Mouse (Mus musculus) embryonic facial prominence, embryonic 15.5 days (tissue): ENCODE results near the gene Rac1. TPM values are rescaled to one million over a fixed set of nuclear protein-coding genes. Genes with fewer than 3 reads are reported as not detected.
A peak's percentile ranks its signal among the peaks of the same experiment; 100 is the strongest.

Experiments used
- ATAC-seq: fragments of 200-750 bp; cut with Nextera tagmentation; 2 replicates; pipeline ENCODE4 v1.8.0; 2017; ENCODE audit warnings: low read depth, moderate TSS enrichment; ENCODE audit not compliant: insufficient number of reproducible peaks, low FRiP score, low TSS enrichment
- H3K27ac ChIP-seq: fragments of 300-500 bp; sonication (generic); replicated peaks from 2 replicates; pipeline ENCODE4 v1.5.1; 2015; ENCODE audit warnings: mild to moderate bottlenecking, inconsistent platforms
- H3K27me3 ChIP-seq: fragments of 300-500 bp; sonication (generic); 2 replicates; pipeline ENCODE4 v1.6.1; 2015; ENCODE audit warnings: inconsistent platforms
- H3K36me3 ChIP-seq: fragments of 300-500 bp; sonication (generic); 2 replicates; pipeline ENCODE4 v1.6.1; 2015; ENCODE audit warnings: mild to moderate bottlenecking, inconsistent platforms
- H3K4me1 ChIP-seq: fragments of 300-500 bp; sonication (generic); 2 replicates; pipeline ENCODE4 v1.6.1; 2015; ENCODE audit warnings: inconsistent platforms
- H3K4me2 ChIP-seq: fragments of 300-500 bp; sonication (generic); replicated peaks from 2 replicates; pipeline ENCODE4 v1.6.1; 2015; ENCODE audit warnings: mild to moderate bottlenecking, inconsistent platforms
- H3K4me3 ChIP-seq: fragments of 300-500 bp; sonication (generic); replicated peaks from 2 replicates; pipeline ENCODE4 v1.5.1; 2015; ENCODE audit warnings: mild to moderate bottlenecking, inconsistent platforms
- H3K9ac ChIP-seq: fragments of 300-500 bp; sonication (generic); 2 replicates; pipeline ENCODE4 v1.6.1; 2015; ENCODE audit warnings: inconsistent platforms
- H3K9me3 ChIP-seq: fragments of 300-500 bp; sonication (generic); replicated peaks from 2 replicates; pipeline ENCODE4 v1.6.1; 2016; ENCODE audit warnings: inconsistent platforms
- WGBS: fragments of 180-500 bp; shearing (Covaris S2); methylation state at CpG from one replicate; pipeline ENCODE4 v1.1.7; 2015; 5-methylcytosine and 5-hydroxymethylcytosine counted together
- polyA plus RNA-seq: library from polyadenylated mRNA; unstranded; fragments of >200 nt; fragmentation: Nextera tagmentation; extraction: Ambion mirVana; gene quantifications from 2 replicates; pipeline ENCODE4 v1.2.1, GENCODE M21; 2015

The Rac1 gene
- polyA plus RNA-seq, 1 experiment from 2014 or later = 536 TPM

DNA sequence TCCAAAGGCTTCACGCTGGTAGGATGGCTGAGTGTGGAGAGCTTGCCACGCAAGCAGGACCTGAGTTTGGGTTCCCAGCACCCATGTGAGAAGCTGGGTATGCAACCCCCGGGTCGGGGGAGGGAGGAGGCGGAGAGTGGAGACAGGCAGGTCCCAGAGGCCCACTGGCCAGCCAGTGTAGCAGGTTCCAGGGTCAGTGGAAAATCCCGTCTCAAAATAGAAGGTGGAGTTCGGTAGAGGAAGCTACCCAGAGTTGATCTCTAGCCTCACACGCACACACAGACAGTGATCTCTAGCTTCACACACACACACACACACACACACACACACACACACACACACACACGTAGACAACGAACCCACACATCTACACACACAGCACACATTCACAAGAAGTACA is 34.7 kb downstream of the Rac1 start:
- no peaks in the 10 kb centered on the region for H3K9me3 ChIP-seq
- 86% methylated on average over 10 of the region's 10 CpGs for WGBS
- no peak overlapping the region for H3K4me3 ChIP-seq
- H3K4me2 ChIP-seq = no peak overlapping the region
- H3K27ac ChIP-seq = no peak overlapping the region
- no peak overlapping the region for H3K9ac ChIP-seq
- ATAC-seq = no peak
- peaks cover 13% of the 10 kb centered on the region; the same call in 1 of the 2 replicates for H3K36me3 ChIP-seq
- H3K4me1 ChIP-seq = no peaks in the 10 kb centered on the region
- H3K27me3 ChIP-seq = no peaks in the 10 kb centered on the region

DNA sequence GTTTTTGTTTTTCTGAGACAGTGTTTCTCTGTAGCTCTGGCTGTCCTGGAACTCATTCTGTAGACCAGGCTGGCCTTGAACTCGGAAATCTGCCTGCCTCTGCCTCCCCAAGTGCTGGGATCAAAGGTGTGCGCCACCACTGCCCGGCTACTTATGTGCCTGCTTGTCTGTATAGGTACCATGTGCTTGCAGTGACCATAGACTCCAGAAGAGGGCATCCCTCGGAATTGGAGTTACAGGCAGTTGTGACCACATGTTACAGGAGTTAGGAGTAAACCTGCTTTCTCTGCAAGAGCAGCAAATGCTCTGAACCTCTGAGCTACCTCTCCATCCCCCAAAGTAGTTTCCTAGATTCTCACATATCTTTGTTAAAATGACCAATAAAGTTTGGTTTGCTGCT is 36.1 kb downstream of the Rac1 start:
- no peak overlapping the region for H3K4me3 ChIP-seq
- H3K27ac ChIP-seq = no peak overlapping the region
- H3K36me3 ChIP-seq = peaks cover 21% of the 10 kb centered on the region; the same call in 1 of the 2 replicates
- H3K9me3 ChIP-seq = no peaks in the 10 kb centered on the region
- 80% methylated on average over 4 of the region's 4 CpGs for WGBS
- ATAC-seq = no peak
- H3K4me2 ChIP-seq = no peak overlapping the region
- H3K27me3 ChIP-seq = no peaks in the 10 kb centered on the region
- H3K9ac ChIP-seq = no peak overlapping the region
- H3K4me1 ChIP-seq = no peaks in the 10 kb centered on the region

DNA sequence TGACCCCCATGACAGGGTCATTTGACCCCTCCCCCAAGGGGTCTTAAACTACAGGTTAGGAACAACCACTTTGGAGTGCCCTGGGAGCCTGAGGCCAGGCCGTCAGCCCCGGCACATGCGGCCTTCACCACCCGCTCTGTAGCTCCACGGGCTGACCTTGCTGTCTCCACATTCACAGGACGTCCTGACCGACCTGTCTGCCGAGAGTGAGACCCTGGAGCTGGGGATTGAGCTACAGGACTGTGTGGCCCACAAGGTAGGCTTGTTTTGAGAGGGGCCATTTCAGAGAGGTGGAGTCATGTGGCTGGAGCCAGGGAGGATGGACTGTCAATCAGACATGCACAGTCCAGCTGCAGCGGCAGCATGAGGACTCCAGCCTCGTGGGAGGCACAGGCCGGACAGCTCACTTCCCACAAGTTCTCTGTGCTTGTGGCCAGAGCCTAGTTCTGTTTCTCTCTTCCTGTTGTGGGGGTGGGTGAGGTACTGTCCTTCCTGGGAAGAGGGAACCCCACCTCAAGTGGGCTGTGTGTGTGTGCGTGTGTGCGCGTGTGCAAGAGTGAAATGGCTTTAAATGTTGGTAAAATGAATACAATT is 38.0 kb downstream of the Rac1 start:
- Histone ChIP-seq H3K27me3 (no peaks in the 10 kb centered on the region), H3K27ac (no peak overlapping the region), H3K9me3 (no peaks in the 10 kb centered on the region), H3K4me1 (no peaks in the 10 kb centered on the region), H3K4me3 (no peak overlapping the region), H3K36me3 (peaks cover 26% of the 10 kb centered on the region; the same call in 1 of the 2 replicates), H3K4me2 (no peak overlapping the region), H3K9ac (no peak overlapping the region)
- WGBS = 85% methylated on average over 14 of the region's 14 CpGs
- no peak for ATAC-seq

DNA sequence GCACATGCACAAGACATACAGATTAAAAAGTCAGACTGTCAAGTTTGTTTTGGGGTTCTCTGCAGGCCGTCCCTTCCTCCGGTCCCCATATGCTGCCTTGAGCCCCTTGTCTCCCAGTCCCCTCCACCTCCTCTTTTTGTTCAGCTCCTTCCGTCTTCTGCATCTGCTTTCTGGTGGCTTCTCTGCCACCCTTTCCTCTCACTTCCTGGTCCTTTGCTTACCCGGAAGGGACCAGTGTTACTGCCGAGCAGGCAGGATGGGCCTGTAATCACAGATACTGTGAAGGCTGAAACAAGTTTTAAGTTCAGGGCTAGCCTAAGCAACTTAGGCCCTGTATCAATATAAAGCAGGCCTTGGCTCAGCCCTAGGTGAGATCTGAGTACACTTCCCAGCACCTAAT is 39.8 kb downstream of the Rac1 start:
- Histone ChIP-seq H3K27ac (no peak overlapping the region), H3K9ac (no peak overlapping the region), H3K9me3 (no peaks in the 10 kb centered on the region), H3K36me3 (peaks cover 24% of the 10 kb centered on the region; the same call in 1 of the 2 replicates), H3K4me1 (no peaks in the 10 kb centered on the region), H3K4me2 (no peak overlapping the region), H3K27me3 (no peaks in the 10 kb centered on the region), H3K4me3 (no peak overlapping the region)
- ATAC-seq = no peak
- WGBS = 88% methylated on average over 5 of the region's 5 CpGs

DNA sequence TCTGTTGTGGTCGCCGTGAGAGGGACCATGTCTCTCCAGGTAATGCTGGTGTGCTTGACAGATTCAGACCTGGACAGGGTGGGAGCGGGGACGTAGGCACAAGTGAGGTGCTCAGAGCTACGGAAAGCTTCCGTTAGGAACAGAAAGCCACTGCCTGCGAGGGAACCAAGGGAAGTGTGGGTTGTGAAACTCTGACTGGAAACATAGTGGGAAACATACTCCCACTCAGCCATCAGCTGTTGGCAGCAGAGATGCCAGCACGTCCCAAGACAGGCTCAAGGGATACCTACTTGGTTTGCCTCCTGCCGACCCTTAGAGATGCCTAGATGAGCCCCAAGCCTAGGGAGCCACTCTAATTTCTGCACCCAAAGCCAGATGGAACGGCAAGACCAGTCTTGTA is 40.6 kb downstream of the Rac1 start:
- 90% methylated on average over 10 of the region's 10 CpGs for WGBS
- H3K36me3 ChIP-seq = peaks cover 29% of the 10 kb centered on the region; the same call in 1 of the 2 replicates

DNA sequence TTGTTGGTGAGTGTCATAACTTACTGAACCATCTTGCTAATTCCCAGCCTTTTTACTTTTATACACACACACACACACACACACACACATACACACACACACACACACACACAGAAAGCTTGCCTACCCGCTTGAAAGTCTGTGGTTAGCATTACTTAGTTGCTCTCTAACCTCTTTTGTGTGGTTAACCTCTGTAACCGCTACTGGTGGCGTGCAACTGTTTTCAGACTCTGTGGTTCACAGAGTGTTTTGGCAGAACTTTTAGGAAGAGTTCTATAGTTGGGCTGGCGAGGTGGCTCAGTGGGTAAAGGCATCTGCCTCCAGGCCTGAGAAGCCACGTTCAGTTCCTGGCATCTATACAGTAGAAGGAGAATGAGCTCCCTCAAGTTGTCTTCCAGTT is 42.9 kb downstream of the Rac1 start:
- no peaks in the 10 kb centered on the region for H3K4me1 ChIP-seq
- WGBS = 60% methylated on average over 5 of the region's 5 CpGs
- H3K4me3 ChIP-seq = no peak overlapping the region
- H3K36me3 ChIP-seq = peaks cover 29% of the 10 kb centered on the region; the same call in 1 of the 2 replicates
- H3K9ac ChIP-seq = no peak overlapping the region
- no peak for ATAC-seq
- H3K27me3 ChIP-seq = no peaks in the 10 kb centered on the region
- no peak overlapping the region for H3K4me2 ChIP-seq
- H3K27ac ChIP-seq = no peak overlapping the region
- no peaks in the 10 kb centered on the region for H3K9me3 ChIP-seq

More for the DNA sequence above, 40.6 kb downstream of the Rac1 start:
- H3K4me1 ChIP-seq = no peaks in the 10 kb centered on the region
- no peak overlapping the region for H3K27ac ChIP-seq
- H3K4me3 ChIP-seq = no peak overlapping the region
- H3K9me3 ChIP-seq = no peaks in the 10 kb centered on the region
- no peak for ATAC-seq
- H3K9ac ChIP-seq = no peak overlapping the region
- no peaks in the 10 kb centered on the region for H3K27me3 ChIP-seq
- no peak overlapping the region for H3K4me2 ChIP-seq

DNA sequence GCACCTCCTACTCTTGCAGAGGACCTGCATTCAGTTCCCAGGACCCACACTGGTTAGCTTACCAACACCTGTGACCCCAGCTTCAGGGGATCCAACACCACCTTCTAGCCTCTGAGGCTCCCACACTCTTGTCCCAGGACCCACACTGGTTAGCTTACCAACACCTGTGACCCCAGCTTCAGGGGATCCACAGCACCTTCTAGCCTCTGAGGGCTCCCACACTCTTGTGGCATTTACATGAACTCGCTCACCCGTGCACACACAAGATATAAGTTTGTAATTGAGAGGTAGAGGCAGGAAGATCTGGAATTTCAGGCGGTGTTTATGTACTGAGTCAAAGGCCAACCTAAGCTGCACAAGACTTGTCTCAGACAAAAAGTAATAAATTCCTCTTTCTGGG is 49.9 kb downstream of the Rac1 start:
- Histone ChIP-seq H3K36me3 (peaks cover 35% of the 10 kb centered on the region), H3K4me1 (no peaks in the 10 kb centered on the region), H3K27ac (no peak overlapping the region), H3K4me2 (no peak overlapping the region), H3K9ac (no peak overlapping the region), H3K9me3 (no peaks in the 10 kb centered on the region), H3K4me3 (no peak overlapping the region), H3K27me3 (no peaks in the 10 kb centered on the region)
- ATAC-seq = no peak
- 92% methylated on average over 3 of the region's 3 CpGs for WGBS

DNA sequence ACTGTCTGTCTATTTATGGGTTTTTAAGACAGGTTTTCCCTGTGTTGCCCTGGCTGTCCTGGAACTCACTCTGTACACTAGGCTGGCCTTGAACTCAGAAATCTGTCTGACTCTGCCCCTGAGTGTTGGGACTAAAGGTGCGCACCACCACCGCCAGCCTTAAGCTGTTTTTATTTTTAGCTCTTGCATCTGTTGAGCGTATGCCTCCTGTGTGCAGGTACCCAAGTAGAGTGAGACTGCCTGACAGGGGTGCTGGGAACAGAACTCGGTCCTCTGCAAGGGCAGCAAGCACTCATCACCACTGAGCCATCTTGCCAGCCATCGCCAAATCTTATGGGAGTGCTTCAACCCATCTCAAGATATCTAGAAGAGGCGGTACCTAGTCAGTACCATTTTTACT is 51.8 kb downstream of the Rac1 start:
- no peak overlapping the region for H3K27ac ChIP-seq
- H3K27me3 ChIP-seq = no peaks in the 10 kb centered on the region
- no peaks in the 10 kb centered on the region for H3K4me1 ChIP-seq
- peaks cover 31% of the 10 kb centered on the region for H3K36me3 ChIP-seq
- no peak overlapping the region for H3K4me2 ChIP-seq
- 94% methylated on average over 6 of the region's 6 CpGs for WGBS
- no peak overlapping the region for H3K9ac ChIP-seq
- no peak overlapping the region for H3K4me3 ChIP-seq
- no peak for ATAC-seq
- H3K9me3 ChIP-seq = no peaks in the 10 kb centered on the region

DNA sequence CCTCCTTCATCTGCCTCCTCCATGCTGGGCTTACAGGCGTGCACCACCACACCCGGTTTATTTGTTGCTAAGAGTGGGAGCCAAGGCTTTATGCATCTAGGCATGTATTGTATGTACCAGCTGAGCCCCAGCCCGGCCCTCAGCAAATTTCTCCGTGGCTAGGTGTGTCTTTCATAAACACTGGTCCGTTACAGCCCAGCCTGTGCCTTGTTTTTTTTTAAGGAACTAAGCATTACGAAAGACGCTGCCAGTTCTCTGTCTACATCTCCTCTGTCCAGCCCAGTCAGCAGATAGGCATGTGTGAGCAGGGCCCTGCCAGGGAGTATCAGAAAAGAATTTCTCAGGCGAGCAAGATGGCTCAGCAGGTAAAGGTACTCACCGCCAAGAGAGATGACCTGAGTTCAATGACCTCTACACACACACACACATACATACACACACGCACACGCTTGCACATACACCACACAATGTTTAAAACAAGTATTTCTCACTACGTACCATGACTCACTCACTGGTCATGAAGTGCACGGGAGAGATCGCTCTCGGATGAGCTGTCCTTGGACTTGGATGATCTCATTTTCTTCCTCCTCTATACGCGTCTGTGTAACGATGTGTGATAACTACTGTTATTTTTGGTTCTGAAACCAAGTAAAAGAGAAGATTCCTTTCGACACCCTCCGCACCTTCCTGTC is 52.5 kb downstream of the Rac1 start:
- Histone ChIP-seq H3K27me3 (no peaks in the 10 kb centered on the region), H3K4me1 (no peaks in the 10 kb centered on the region), H3K27ac (no peak overlapping the region), H3K36me3 (peaks cover 31% of the 10 kb centered on the region), H3K9me3 (no peaks in the 10 kb centered on the region), H3K4me2 (no peak overlapping the region), H3K4me3 (no peak overlapping the region), H3K9ac (no peak overlapping the region)
- no peak for ATAC-seq
- WGBS = 83% methylated on average over 20 of the region's 20 CpGs

DNA sequence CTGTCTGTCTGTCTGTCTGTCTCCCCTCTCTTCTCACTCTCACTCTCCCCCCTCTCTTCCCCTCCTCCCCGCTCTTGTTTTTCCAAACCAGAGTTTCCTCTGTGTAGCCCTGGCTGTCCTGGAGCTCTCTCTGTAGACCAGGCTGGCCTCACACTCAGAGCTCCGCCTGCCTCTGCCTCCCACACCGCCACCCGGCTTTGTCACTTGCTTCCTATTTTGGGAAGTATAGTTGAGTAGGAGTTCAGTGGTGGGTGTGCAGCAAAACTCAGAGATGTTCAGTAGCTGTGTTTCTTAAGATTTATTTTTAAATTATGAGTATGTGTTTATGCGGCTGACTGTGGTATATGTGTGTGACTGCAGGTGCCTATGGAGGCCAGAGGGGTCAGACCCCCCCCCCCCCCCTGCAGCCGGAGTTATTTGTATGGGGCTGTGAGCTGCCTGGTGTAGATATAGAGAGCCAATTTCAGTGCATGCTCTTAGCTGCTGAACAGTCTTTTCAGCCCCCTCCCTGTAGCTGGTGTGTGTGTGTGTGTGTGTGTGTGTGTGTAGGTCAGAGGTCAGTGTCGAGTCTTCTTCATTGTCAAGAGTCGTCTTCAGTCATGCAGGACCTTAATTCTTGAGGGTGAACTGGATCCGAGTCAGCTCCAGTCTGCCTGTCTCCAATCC is 55.8 kb downstream of the Rac1 start:
- ATAC-seq = no peak
- Histone ChIP-seq H3K4me1 (no peaks in the 10 kb centered on the region), H3K27me3 (no peaks in the 10 kb centered on the region), H3K9ac (no peak overlapping the region), H3K4me2 (no peak overlapping the region), H3K27ac (no peak overlapping the region), H3K4me3 (no peak overlapping the region), H3K36me3 (peaks cover 35% of the 10 kb centered on the region), H3K9me3 (no peaks in the 10 kb centered on the region)
- WGBS = 84% methylated on average over 8 of the region's 9 CpGs

DNA sequence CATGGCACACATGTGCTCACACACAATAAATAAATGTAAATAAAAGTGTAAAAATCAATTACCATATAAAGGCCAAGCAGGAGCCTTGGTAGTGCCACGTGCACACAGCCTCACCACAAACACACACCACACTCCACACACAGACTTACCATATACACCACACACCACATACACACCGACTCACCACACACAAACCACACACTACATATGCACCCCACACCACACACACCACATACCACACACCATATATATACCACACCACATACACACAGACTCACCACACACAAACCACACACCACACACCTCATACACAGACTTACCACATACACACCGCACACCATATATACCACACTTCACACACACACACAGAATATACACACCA is 56.7 kb downstream of the Rac1 start:
- ATAC-seq = peak; percentile 37; the same call in 1 of the 2 replicates
- Histone ChIP-seq H3K4me2 (no peak overlapping the region), H3K36me3 (peaks cover 28% of the 10 kb centered on the region), H3K4me1 (no peaks in the 10 kb centered on the region), H3K27me3 (no peaks in the 10 kb centered on the region), H3K9ac (no peak overlapping the region), H3K9me3 (no peaks in the 10 kb centered on the region), H3K27ac (no peak overlapping the region), H3K4me3 (no peak overlapping the region)
- 93% methylated on average over 3 of the region's 3 CpGs for WGBS
